Mouse (Mus musculus) liver, postnatal 0 days (tissue): ENCODE measurements around the gene Celsr1.

Source experiments
- CTCF ChIP-seq: sonication (generic); IDR thresholded peaks from 2 replicates; pipeline ENCODE4 v1.5.1; 2016; ENCODE audit warnings: antibody characterized with exemption, low read depth
- EP300 ChIP-seq: IDR thresholded peaks from 2 replicates; pipeline ENCODE4 v1.6.1; 2016; ENCODE audit warnings: antibody characterized with exemption, low read depth, mild to moderate bottlenecking

- no peak for TF ChIP-seq CTCF
- no peak for TF ChIP-seq EP300
Observed at GRCm38 (mm10) chr15:86021971-86022370, 11.6 kb downstream of the Celsr1 start.
